Mouse (Mus musculus) megakaryocyte, embryonic 14.5 days (primary cell): ENCODE measurements at regions not wholly inside any gene's neighbourhood (a gene's known extent, or its start where the extent isn't known, plus 50 kb on each side); places are given as distances from the start of the nearest gene placed in this dataset.
"Not testable (repeated sequence)": the region's sequence is repeated elsewhere in the genome, so short reads cannot be mapped to it uniquely, and the experiment has no call there.

Experiments
- FLI1 ChIP-seq: IDR thresholded peaks from 2 replicates; pipeline ENCODE4 v1.6.1; 2012; ENCODE audit warnings: low read length, inconsistent platforms, mixed read lengths
- GATA1 ChIP-seq: IDR thresholded peaks from 3 replicates; pipeline ENCODE4 v1.6.1; 2012; ENCODE audit warnings: mixed read lengths, low read length, inconsistent platforms, borderline replicate concordance

DNA sequence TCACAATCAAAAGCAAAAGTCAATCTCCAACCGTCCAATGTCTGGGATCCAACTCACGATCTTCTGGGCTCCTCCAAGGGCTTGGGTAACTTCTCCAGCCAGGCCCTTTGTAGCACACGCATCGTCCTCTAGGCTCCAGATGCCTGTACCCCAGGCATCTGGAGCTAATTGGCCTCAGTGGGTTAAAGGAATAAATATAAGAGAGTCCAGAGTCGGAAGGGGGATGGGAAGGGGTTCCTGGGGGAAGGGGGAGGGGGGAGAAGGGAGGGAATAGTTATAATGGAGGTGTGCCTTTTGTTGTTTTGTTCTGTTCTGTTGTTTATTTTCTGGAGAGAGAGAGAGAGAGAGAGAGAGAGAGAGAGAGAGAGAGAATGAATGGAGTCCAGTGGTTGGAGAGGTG, 168.8 kb upstream of the Six2 start:
- TF ChIP-seq FLI1, GATA1: not testable (repeated sequence)
